In genomic region chr14:44858372-44858771, GRCm38 (mm10) we compare ENCODE assay signal across 10 mouse cellular contexts. TPM values are rescaled to one million over a fixed set of nuclear protein-coding genes. Genes with fewer than 3 reads are reported as not detected.
A peak's percentile ranks its signal among the peaks of the same experiment; 100 is the strongest.
DNase-seq lines count a peak whose midpoint lies in the region; ATAC-seq lines count a peak whose summit lies in the region.
"Had no signal": no experiment of that assay in that cellular context is flagged by ENCODE, and none has a peak within 500 bp of the region (broad histone marks: within the 10 kb centered on the region; RNA-seq: fewer than 3 reads in every experiment).

No protein-coding gene starts in this region.

- 9% methylated on average over 12 of the region's 12 CpGs for WGBS in kidney, embryonic 16.5 days
- 11% methylated on average over 12 of the region's 12 CpGs for WGBS in forebrain, embryonic 13.5 days
- WGBS in limb, embryonic 13.5 days = 13% methylated on average over 12 of the region's 12 CpGs
- WGBS in stomach, embryonic 15.5 days = 21% methylated on average over 12 of the region's 12 CpGs

- H3K9me3 ChIP-seq in kidney, embryonic 16.5 days (ENCODE audit: low read length) = no peaks in the 10 kb centered on the region
- H3K9me3 ChIP-seq in forebrain, embryonic 13.5 days (replicated peaks) = no peaks in the 10 kb centered on the region
- H3K9me3 ChIP-seq in limb, embryonic 13.5 days = no peaks in the 10 kb centered on the region
- no peaks in the 10 kb centered on the region for H3K9me3 ChIP-seq in stomach, embryonic 15.5 days
- H3K9me3 ChIP-seq: G1E had no signal

- H3K4me2 ChIP-seq in kidney, embryonic 16.5 days (replicated peaks; ENCODE audit: low read depth, low read length) = peak overlapping the region; percentile 50; the same call in 1 of the 2 replicates
- H3K4me2 ChIP-seq in forebrain, embryonic 13.5 days = peak overlapping the region; percentile 54
- peak overlapping the region; percentile 74 for H3K4me2 ChIP-seq in limb, embryonic 13.5 days (replicated peaks)
- H3K4me2 ChIP-seq in stomach, embryonic 15.5 days = peak overlapping the region; percentile 62

- 0 out of 2 replicates have a peak, but pooled peaks cover 5% of the 10 kb centered on the region for H3K4me1 ChIP-seq in kidney, embryonic 16.5 days (ENCODE audit: insufficient read depth, low read length)
- peaks cover 9% of the 10 kb centered on the region for H3K4me1 ChIP-seq in forebrain, embryonic 13.5 days
- H3K4me1 ChIP-seq in limb, embryonic 13.5 days = peaks cover 33% of the 10 kb centered on the region
- peaks cover 8% of the 10 kb centered on the region; the same call in 1 of the 2 replicates for H3K4me1 ChIP-seq in stomach, embryonic 15.5 days

- no peak overlapping the region for H3K27ac ChIP-seq in kidney, embryonic 16.5 days (ENCODE audit: low read length)
- no peak overlapping the region for H3K27ac ChIP-seq in forebrain, embryonic 13.5 days
- H3K27ac ChIP-seq in limb, embryonic 13.5 days = no peak overlapping the region
- no peak overlapping the region for H3K27ac ChIP-seq in stomach, embryonic 15.5 days

- ATAC-seq in kidney, embryonic 16.5 days (ENCODE audit: low FRiP score, low TSS enrichment) = 0 out of 2 replicates have a peak, but pooled peaks have one; percentile 32
- peak; percentile 24; the same call in 1 of the 2 replicates for ATAC-seq in forebrain, embryonic 13.5 days
- 0 out of 2 replicates have a peak, but pooled peaks have one; percentile 13 for ATAC-seq in limb, embryonic 13.5 days (ENCODE audit: low FRiP score, low read depth)
- no peak for ATAC-seq in stomach, embryonic 15.5 days (ENCODE audit: insufficient read depth, low FRiP score, low read depth)

- H3K9ac ChIP-seq in kidney, embryonic 16.5 days (replicated peaks; ENCODE audit: low read length) = no peak overlapping the region
- H3K9ac ChIP-seq in forebrain, embryonic 13.5 days = no peak overlapping the region
- no peak overlapping the region for H3K9ac ChIP-seq in limb, embryonic 13.5 days
- H3K9ac ChIP-seq in stomach, embryonic 15.5 days = no peak overlapping the region

- DNase-seq in kidney, adult 18-20 months = no peak
- no peak for DNase-seq in urinary bladder, postnatal 14 days (ENCODE audit: low spot score)
- no peak for DNase-seq in kidney, adult 9 months
- no peak for DNase-seq in gastrocnemius, adult 18-20 months (ENCODE audit: low spot score)
- DNase-seq: heart, postnatal 36 days had no signal

- peaks cover 25% of the 10 kb centered on the region for H3K27me3 ChIP-seq in kidney, embryonic 16.5 days (ENCODE audit: insufficient read depth, low read length)
- H3K27me3 ChIP-seq in forebrain, embryonic 13.5 days = peaks cover 25% of the 10 kb centered on the region
- H3K27me3 ChIP-seq in limb, embryonic 13.5 days = peaks cover 43% of the 10 kb centered on the region
- H3K27me3 ChIP-seq in stomach, embryonic 15.5 days (replicated peaks) = peaks cover 17% of the 10 kb centered on the region

- no peaks in the 10 kb centered on the region for H3K36me3 ChIP-seq in kidney, embryonic 16.5 days (ENCODE audit: insufficient read depth, low read length)
- no peaks in the 10 kb centered on the region for H3K36me3 ChIP-seq in forebrain, embryonic 13.5 days (ENCODE audit: poor library complexity, severe bottlenecking)
- H3K36me3 ChIP-seq in limb, embryonic 13.5 days = no peaks in the 10 kb centered on the region
- H3K36me3 ChIP-seq in stomach, embryonic 15.5 days = no peaks in the 10 kb centered on the region
- H3K36me3 ChIP-seq: G1E had no signal

- peak overlapping the region; percentile 33 for H3K4me3 ChIP-seq in kidney, embryonic 16.5 days (ENCODE audit: low read length)
- H3K4me3 ChIP-seq in forebrain, embryonic 13.5 days = peak overlapping the region; percentile 30; the same call in 1 of the 2 replicates
- H3K4me3 ChIP-seq in limb, embryonic 13.5 days = peak overlapping the region; percentile 42
- peak overlapping the region; percentile 29 for H3K4me3 ChIP-seq in stomach, embryonic 15.5 days (replicated peaks)

RNA-seq across cellular contexts. Expression of gene Ptgdr, which starts 0.8 kb away (rescaled TPM):
- not detected in 2 replicates for polyA plus RNA-seq in kidney, embryonic 16.5 days (2015; fragmentation: Nextera tagmentation; extraction: Ambion mirVana)
- 0.06 and 0.08 TPM in 2 replicates for polyA plus RNA-seq in forebrain, embryonic 13.5 days (2015; fragmentation: Nextera tagmentation; extraction: Ambion mirVana)
- 0.09 and 0.47 TPM in 2 replicates for polyA plus RNA-seq in limb, embryonic 13.5 days (2015; fragmentation: Nextera tagmentation; extraction: Ambion mirVana)
- polyA plus RNA-seq in stomach, embryonic 15.5 days (2015; fragmentation: Nextera tagmentation; extraction: Ambion mirVana) = 0.33 and 0.50 TPM in 2 replicates
- not detected for total RNA-seq in gastrocnemius, adult 18-20 months (2021)
- total RNA-seq: heart, postnatal 36 days had no signal
- polyA plus RNA-seq: G1E had no signal
